Mouse (Mus musculus): Measurements from ENCODE around the gene Cacnb2. TPM values are rescaled to one million over a fixed set of nuclear protein-coding genes. Genes with fewer than 3 reads are reported as not detected.

Cacnb2 gene
- total and polyA plus RNA-seq, 3 experiments: 0.38 TPM; not detected in 2

DNA sequence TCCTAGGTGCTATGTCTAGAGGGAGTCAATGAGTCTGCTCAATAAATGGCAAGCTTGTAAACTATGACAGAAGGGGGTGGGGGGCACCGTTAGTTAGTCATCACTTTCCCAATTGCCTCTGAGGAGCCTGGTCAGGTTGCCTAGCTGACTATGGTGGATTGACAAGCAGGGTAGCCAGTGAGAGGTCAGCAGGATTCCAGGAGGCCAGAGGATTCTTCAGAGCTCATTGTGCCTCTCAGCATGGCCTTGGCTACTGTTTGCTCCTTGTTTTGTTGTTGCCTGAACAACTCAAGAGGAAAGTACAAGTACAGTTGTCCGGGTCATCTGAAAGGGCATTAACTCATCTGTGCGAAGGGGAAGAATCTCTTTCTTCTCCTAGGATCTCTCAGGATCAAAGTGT is 300.9 kb downstream of the Cacnb2 start:
- Histone ChIP-seq H3K4me1 (ENCODE audit: insufficient read depth, low read depth, low read length) (no peaks in the 10 kb centered on the region), H3K9me3 (replicated peaks) (no peaks in the 10 kb centered on the region), H3K4me3 (ENCODE audit: low read depth, low read length) (no peak overlapping the region), H3K36me3 (replicated peaks) (no peaks in the 10 kb centered on the region), H3K27me3 (ENCODE audit: insufficient read depth, low read length) (peaks cover 4% of the 10 kb centered on the region; the same call in 1 of the 2 replicates)
- DNase-seq (ENCODE audit: low spot score): no peak
- TF ChIP-seq POLR2AphosphoS5 (IDR thresholded peaks at IDR 0.05; ENCODE audit: insufficient replicate concordance, low read depth, low read length) (no peak), CTCF (IDR thresholded peaks at IDR 0.05; ENCODE audit: low read depth, low read length) (no peak)
- no peak for ATAC-seq (ENCODE audit: extremely low read depth, insufficient number of reproducible peaks, low FRiP score, poor library complexity, severe bottlenecking)

DNA sequence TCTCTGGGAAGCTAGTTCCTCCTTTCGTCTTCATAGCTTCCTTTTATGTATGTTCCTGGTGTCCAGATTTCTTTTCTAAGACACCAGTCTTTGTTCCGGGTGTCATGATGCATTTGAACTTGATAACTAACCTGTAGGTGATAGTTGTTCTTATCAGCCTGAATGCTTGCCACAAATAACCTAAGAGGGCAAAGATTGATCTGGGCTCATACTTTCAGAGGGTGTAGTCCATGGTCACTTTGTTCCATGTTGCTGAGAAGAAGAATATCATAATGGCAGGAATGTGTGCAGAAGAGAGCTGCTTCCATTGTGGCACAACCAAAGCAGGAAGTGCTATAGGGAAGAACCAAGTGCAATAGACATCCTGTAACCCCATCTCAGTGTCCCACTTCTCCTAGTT is 302.0 kb downstream of the Cacnb2 start:
- Histone ChIP-seq H3K4me1 (ENCODE audit: insufficient read depth, low read depth, low read length) (no peaks in the 10 kb centered on the region), H3K4me3 (ENCODE audit: low read depth, low read length) (no peak overlapping the region), H3K9me3 (replicated peaks) (no peaks in the 10 kb centered on the region), H3K27me3 (ENCODE audit: insufficient read depth, low read length) (peaks cover 4% of the 10 kb centered on the region; the same call in 1 of the 2 replicates), H3K36me3 (replicated peaks) (no peaks in the 10 kb centered on the region)
- ATAC-seq (ENCODE audit: extremely low read depth, insufficient number of reproducible peaks, low FRiP score, poor library complexity, severe bottlenecking): no peak
- no peak for DNase-seq (ENCODE audit: low spot score)
- no peak for TF ChIP-seq CTCF (IDR thresholded peaks at IDR 0.05; ENCODE audit: low read depth, low read length)
- TF ChIP-seq GATA2 (IDR thresholded peaks at IDR 0.05; ENCODE audit: borderline replicate concordance, low read depth, low read length): no peak
- TF ChIP-seq POLR2AphosphoS5 (IDR thresholded peaks at IDR 0.05; ENCODE audit: insufficient replicate concordance, low read depth, low read length): no peak
- no peak for TF ChIP-seq GATA1 (IDR thresholded peaks at IDR 0.05; ENCODE audit: borderline replicate concordance, low read length)
- TF ChIP-seq TAL1 (conservative IDR thresholded peaks at IDR 0.05; ENCODE audit: low read depth, low read length): no peak

DNA sequence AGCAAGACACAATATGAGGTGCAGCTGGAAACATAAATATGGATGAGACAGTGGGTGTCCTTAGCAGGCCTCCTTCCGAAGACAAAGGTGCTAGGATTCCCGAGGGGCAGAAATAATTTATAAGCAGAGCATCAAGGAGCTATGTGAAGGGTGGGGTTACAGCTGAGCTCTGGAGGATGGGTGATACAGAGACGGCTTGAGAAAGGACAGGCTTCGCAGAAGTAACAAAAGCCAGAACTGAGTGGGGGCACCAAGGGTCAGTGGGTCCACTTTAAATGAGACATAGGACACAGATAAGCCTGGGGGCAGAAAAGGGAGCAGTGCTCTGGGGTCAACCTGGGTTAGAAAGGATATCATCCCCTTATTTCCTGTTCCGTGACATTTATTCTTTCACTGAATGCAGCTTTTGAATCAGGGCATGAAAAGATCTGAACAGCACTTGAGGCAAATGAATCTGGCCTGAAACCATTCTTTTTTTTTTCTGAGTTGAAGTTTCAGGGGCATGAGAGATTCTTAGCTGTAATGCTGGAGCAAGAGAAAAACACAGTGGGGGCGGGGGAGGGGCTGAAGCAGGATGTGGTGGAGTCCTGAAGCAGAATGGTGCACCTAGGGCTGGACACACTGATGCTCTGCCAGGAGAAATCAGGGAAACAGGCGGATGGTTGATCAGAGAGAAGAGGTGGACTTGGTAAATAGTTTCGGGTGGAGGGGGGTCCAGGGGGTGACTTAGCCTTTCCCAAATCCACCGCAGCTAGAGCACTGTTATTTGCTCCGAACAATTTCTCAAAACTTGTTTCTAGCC is 304.4 kb downstream of the Cacnb2 start:
- TF ChIP-seq GATA1 (IDR thresholded peaks at IDR 0.05; ENCODE audit: borderline replicate concordance, low read length) (no peak), CTCF (IDR thresholded peaks at IDR 0.05; ENCODE audit: low read depth, low read length) (no peak), GATA2 (IDR thresholded peaks at IDR 0.05; ENCODE audit: borderline replicate concordance, low read depth, low read length) (no peak), POLR2AphosphoS5 (IDR thresholded peaks at IDR 0.05; ENCODE audit: insufficient replicate concordance, low read depth, low read length) (no peak), TAL1 (conservative IDR thresholded peaks at IDR 0.05; ENCODE audit: low read depth, low read length) (no peak)
- DNase-seq (ENCODE audit: low spot score): no peak
- Histone ChIP-seq H3K4me1 (ENCODE audit: insufficient read depth, low read depth, low read length) (no peaks in the 10 kb centered on the region), H3K36me3 (replicated peaks) (no peaks in the 10 kb centered on the region), H3K27me3 (ENCODE audit: insufficient read depth, low read length) (no peaks in the 10 kb centered on the region), H3K9me3 (replicated peaks) (no peaks in the 10 kb centered on the region), H3K4me3 (ENCODE audit: low read depth, low read length) (no peak overlapping the region)
- no peak for ATAC-seq (ENCODE audit: extremely low read depth, insufficient number of reproducible peaks, low FRiP score, poor library complexity, severe bottlenecking)

DNA sequence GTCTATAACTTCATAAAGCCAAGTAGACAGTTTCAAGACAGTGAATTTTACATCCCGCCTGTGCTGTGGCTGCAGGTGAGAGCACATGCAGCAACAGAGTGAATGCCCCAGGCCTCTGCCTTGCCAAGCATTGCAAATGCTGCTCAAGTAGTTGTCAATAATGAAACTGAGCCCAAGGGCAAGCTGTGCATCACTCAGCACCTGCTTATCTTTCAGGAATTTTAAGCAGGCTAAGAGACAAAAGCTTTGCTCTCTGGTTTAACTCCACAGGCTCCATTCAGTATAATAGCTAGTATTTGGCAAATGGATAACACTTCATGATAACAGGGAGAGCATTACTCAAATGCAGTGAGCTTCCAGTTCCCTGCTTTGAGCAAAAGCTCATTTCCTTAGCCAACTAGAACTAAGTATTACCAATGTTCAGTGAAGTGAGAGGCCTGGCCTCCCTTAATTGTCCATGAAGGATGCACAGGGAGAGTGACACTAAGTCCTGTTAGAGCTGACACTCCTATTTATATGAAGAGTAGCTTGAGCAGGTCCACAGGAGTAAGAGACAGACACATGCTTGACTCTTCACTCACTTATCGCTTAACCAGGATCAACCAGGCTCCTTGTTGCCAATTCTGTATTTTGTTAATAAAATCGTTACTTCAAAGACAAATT is 314.8 kb downstream of the Cacnb2 start:
- Histone ChIP-seq H3K4me1 (ENCODE audit: insufficient read depth, low read depth, low read length) (no peaks in the 10 kb centered on the region), H3K4me3 (ENCODE audit: low read depth, low read length) (no peak overlapping the region), H3K36me3 (replicated peaks) (no peaks in the 10 kb centered on the region), H3K9me3 (replicated peaks) (no peaks in the 10 kb centered on the region), H3K27me3 (ENCODE audit: insufficient read depth, low read length) (no peaks in the 10 kb centered on the region)
- TF ChIP-seq GATA1 (IDR thresholded peaks at IDR 0.05; ENCODE audit: borderline replicate concordance, low read length): no peak
- no peak for TF ChIP-seq CTCF (IDR thresholded peaks at IDR 0.05; ENCODE audit: low read depth, low read length)
- no peak for TF ChIP-seq TAL1 (conservative IDR thresholded peaks at IDR 0.05; ENCODE audit: low read depth, low read length)
- no peak for TF ChIP-seq GATA2 (IDR thresholded peaks at IDR 0.05; ENCODE audit: borderline replicate concordance, low read depth, low read length)
- no peak for TF ChIP-seq POLR2AphosphoS5 (IDR thresholded peaks at IDR 0.05; ENCODE audit: insufficient replicate concordance, low read depth, low read length)
- no peak for ATAC-seq (ENCODE audit: extremely low read depth, insufficient number of reproducible peaks, low FRiP score, poor library complexity, severe bottlenecking)
- DNase-seq (ENCODE audit: low spot score): no peak

DNA sequence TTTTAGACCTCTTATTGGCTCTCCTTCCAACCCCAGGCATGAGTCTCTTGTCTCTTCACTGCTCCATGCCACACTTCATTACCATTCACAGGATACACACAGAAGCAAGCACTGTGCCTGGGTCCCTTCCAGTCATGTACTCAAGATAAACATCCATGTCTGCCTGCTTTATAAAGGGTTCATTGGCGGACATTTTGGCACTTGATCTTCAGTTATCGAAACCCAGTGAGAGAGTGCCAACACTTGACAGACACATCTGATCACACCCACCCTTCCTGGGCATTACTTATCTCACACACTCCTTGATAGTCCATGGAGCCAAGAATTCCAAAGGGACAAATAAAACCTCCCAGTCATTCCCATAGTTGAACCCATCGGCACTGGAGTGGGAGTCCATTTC is 327.0 kb downstream of the Cacnb2 start:
- Histone ChIP-seq H3K4me1 (ENCODE audit: insufficient read depth, low read depth, low read length) (no peaks in the 10 kb centered on the region), H3K27me3 (ENCODE audit: insufficient read depth, low read length) (no peaks in the 10 kb centered on the region), H3K9me3 (replicated peaks) (no peaks in the 10 kb centered on the region), H3K4me3 (ENCODE audit: low read depth, low read length) (no peak overlapping the region), H3K36me3 (replicated peaks) (no peaks in the 10 kb centered on the region)
- ATAC-seq (ENCODE audit: extremely low read depth, insufficient number of reproducible peaks, low FRiP score, poor library complexity, severe bottlenecking): no peak
- TF ChIP-seq CTCF (IDR thresholded peaks at IDR 0.05; ENCODE audit: low read depth, low read length) (no peak), GATA1 (IDR thresholded peaks at IDR 0.05; ENCODE audit: borderline replicate concordance, low read length) (no peak), POLR2AphosphoS5 (IDR thresholded peaks at IDR 0.05; ENCODE audit: insufficient replicate concordance, low read depth, low read length) (no peak), TAL1 (conservative IDR thresholded peaks at IDR 0.05; ENCODE audit: low read depth, low read length) (no peak), GATA2 (IDR thresholded peaks at IDR 0.05; ENCODE audit: borderline replicate concordance, low read depth, low read length) (no peak)
- no peak for DNase-seq (ENCODE audit: low spot score)

DNA sequence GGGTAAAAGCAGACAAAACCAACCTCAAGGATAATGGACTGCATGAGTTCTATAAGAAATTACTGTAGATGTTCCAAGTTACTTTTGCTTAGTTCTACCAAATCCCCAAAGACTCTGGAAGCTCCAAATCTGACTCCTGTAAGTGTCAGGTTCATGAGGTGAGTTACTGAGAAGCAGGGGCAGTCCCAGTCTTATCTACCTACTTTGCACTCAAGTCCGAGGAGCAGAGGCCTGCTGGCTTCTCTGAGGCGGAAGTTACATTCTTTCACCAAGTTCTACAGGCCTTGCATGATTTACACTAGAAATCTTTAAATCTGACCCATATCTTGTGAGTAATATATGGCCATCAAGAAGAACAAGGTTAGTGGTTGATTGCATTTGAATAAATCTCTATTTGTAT is 329.1 kb downstream of the Cacnb2 start:
- H3K36me3 ChIP-seq (replicated peaks): no peaks in the 10 kb centered on the region
- H3K9me3 ChIP-seq (replicated peaks): no peaks in the 10 kb centered on the region
- TF ChIP-seq GATA1 (IDR thresholded peaks at IDR 0.05; ENCODE audit: borderline replicate concordance, low read length) (no peak), CTCF (IDR thresholded peaks at IDR 0.05; ENCODE audit: low read depth, low read length) (no peak), POLR2AphosphoS5 (IDR thresholded peaks at IDR 0.05; ENCODE audit: insufficient replicate concordance, low read depth, low read length) (no peak), TAL1 (conservative IDR thresholded peaks at IDR 0.05; ENCODE audit: low read depth, low read length) (no peak), GATA2 (IDR thresholded peaks at IDR 0.05; ENCODE audit: borderline replicate concordance, low read depth, low read length) (no peak)
- H3K27me3 ChIP-seq (ENCODE audit: insufficient read depth, low read length): no peaks in the 10 kb centered on the region
- H3K4me3 ChIP-seq (ENCODE audit: low read depth, low read length): no peak overlapping the region
- DNase-seq (ENCODE audit: low spot score) (no peak), ATAC-seq (ENCODE audit: extremely low read depth, insufficient number of reproducible peaks, low FRiP score, poor library complexity, severe bottlenecking) (no peak)
- H3K4me1 ChIP-seq (ENCODE audit: insufficient read depth, low read depth, low read length): no peaks in the 10 kb centered on the region
